Mouse (Mus musculus) ES-E14 (cell line): ENCODE measurements at regions not wholly inside any gene's neighbourhood (a gene's known extent, or its start where the extent isn't known, plus 50 kb on each side); places are given as distances from the start of the nearest gene placed in this dataset.

Experiments used
- DNase-seq: peaks from one replicate; pipeline ENCODE4 v3.0.0-alpha.2; 2013; ENCODE audit warnings: low read depth, low spot score
- H3K27ac ChIP-seq: 2 replicates; pipeline ENCODE4 v1.5.1; 2012; ENCODE audit warnings: low read depth, mild to moderate bottlenecking, low read length, moderate library complexity, mixed read lengths; ENCODE audit not compliant: poor library complexity, insufficient read depth, severe bottlenecking
- H3K36me3 ChIP-seq: 2 replicates; pipeline ENCODE4 v1.6.1; 2012; ENCODE audit warnings: mild to moderate bottlenecking, low read length, moderate library complexity, mixed read lengths; ENCODE audit not compliant: control insufficient read depth, poor library complexity, insufficient read depth, severe bottlenecking
- H3K4me1 ChIP-seq, 2 experiments: fragments of 150-350 bp in 1 of 2; sonication (generic) in 1 of 2; 2 replicates each; pipeline ENCODE4 v1.6.1; 2012; ENCODE audit warnings: low read length in 2 of 2, mild to moderate bottlenecking in 1 of 2, mixed read lengths in 1 of 2; ENCODE audit not compliant: control insufficient read depth in 2 of 2, insufficient read depth in 2 of 2, poor library complexity in 1 of 2
- H3K4me3 ChIP-seq, 2 experiments: fragments of 150-350 bp in 1 of 2; sonication (generic) in 1 of 2; 2 replicates each; pipeline ENCODE4 v1.5.1; 2012; ENCODE audit warnings: low read length in 2 of 2, low read depth in 1 of 2, mild to moderate bottlenecking in 1 of 2, mixed read lengths in 1 of 2; ENCODE audit not compliant: insufficient read depth in 1 of 2, poor library complexity in 1 of 2, severe bottlenecking in 1 of 2
- H3K9ac ChIP-seq: 2 replicates; pipeline ENCODE4 v1.6.1; 2012; ENCODE audit warnings: low read depth, mild to moderate bottlenecking, low read length, mixed read lengths; ENCODE audit not compliant: poor library complexity, insufficient read depth, severe bottlenecking
- H3K9me3 ChIP-seq: fragments of 150-350 bp; sonication (generic); 2 replicates; pipeline ENCODE4 v1.6.1; 2012; ENCODE audit warnings: low read depth, mild to moderate bottlenecking, low read length; ENCODE audit not compliant: control insufficient read depth, insufficient read depth
- CHD2 ChIP-seq: IDR thresholded peaks from 2 replicates; pipeline ENCODE4 v1.6.1; 2014; ENCODE audit warnings: mild to moderate bottlenecking, low read depth, low read length, inconsistent platforms
- HCFC1 ChIP-seq: IDR thresholded peaks from 2 replicates; pipeline ENCODE4 v1.6.1; 2012; ENCODE audit warnings: low read length, inconsistent platforms, borderline replicate concordance; ENCODE audit not compliant: insufficient read depth
- MAFK ChIP-seq: IDR thresholded peaks from 2 replicates; pipeline ENCODE4 v1.6.1; 2014; ENCODE audit warnings: mild to moderate bottlenecking, low read depth, low read length, inconsistent platforms; ENCODE audit not compliant: insufficient read depth
- ZC3H11A ChIP-seq: IDR thresholded peaks from 2 replicates; pipeline ENCODE4 v1.6.1; 2012; ENCODE audit warnings: low read depth, mild to moderate bottlenecking, inconsistent platforms, low read length, borderline replicate concordance
- ZNF384 ChIP-seq: IDR thresholded peaks from 2 replicates; pipeline ENCODE4 v1.6.1; 2012; ENCODE audit warnings: low read depth, low read length, inconsistent platforms
- in situ Hi-C, 2 experiments: fragments of 600-800 bp; cut with MboI; formaldehyde crosslinking; loops; one replicate each; pipeline ENCODE4 v1.15.1; 2025; ENCODE audit warnings: low sequenced_read_pairs in 2 of 2, inconsistent platforms in 1 of 2; ENCODE audit not compliant: unreplicated experiment in 2 of 2

DNA sequence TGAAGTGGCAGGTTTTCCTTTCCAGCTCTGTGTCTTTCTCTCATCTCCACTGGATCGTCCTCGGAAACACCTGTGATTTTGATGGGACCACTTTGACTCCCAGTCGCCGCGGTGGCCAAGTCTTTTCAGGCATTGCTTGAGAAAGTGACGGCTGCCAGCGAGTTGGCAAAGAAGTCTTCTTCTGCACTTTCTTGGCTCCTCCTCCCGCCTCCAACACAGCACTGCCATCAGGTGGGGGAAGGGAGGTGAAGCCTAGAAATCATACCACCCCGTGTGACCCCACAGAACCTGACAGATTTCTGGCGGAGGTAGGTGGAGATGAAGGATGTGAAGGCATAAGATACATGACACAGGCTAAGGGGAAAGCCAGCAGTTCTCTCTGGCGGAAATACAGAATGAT is 327.3 kb downstream of the Etnk1 start:
- no peak overlapping the region for H3K4me3 ChIP-seq
- no peaks in the 10 kb centered on the region for H3K9me3 ChIP-seq
- no peak overlapping the region for H3K9ac ChIP-seq
- H3K27ac ChIP-seq = no peak overlapping the region
- no peak for TF ChIP-seq CHD2
- H3K4me1 ChIP-seq = no peaks in the 10 kb centered on the region
- no peaks in the 10 kb centered on the region for H3K36me3 ChIP-seq
- in situ Hi-C loops = no loop called here
- no peak for DNase-seq

DNA sequence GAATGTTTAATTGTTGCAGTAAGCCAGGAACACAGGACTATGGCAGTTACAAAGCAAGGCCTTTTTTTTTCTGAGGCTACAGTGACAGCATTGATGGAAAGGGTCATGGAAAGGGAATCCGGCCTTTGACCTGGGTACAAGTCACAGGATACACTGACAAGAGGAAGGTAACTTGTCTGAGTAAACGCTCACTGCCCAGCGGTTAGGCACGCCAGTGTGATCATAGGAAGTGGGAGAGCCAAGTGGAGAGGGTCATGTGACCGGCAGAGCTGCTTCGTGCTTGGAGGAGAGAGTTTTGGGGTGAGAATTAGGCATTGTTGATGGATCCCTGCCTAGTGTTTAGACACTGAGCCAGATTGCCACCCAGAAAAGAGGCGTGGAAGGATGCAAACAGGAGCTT is 327.9 kb downstream of the Etnk1 start:
- DNase-seq = no peak
- Histone ChIP-seq H3K9ac (no peak overlapping the region), H3K4me3 (no peak overlapping the region), H3K4me1 (no peaks in the 10 kb centered on the region), H3K27ac (no peak overlapping the region), H3K9me3 (no peaks in the 10 kb centered on the region), H3K36me3 (no peaks in the 10 kb centered on the region)
- in situ Hi-C loops = no loop called here
- TF ChIP-seq MAFK (no peak), ZC3H11A (no peak)

DNA sequence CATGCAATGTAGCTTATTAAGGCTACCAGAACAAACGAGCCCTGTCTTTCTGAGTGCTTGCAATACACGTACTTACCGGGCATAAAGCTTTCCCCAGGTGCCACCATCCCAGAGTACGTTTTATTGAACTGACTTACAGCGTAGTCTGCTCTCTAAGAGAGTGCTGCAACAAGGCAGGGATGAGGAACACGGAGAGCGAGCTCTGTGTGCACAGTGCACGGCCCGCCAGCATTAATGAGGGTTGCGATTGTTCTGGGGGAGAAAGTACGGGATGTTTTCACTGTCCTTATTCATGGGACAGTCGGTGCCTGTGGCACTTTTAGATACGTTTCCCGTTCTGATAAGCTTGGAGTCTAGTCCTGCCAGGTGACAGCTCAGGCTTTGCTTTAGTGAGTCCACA is 331.7 kb downstream of the Etnk1 start:
- no peak for DNase-seq
- TF ChIP-seq HCFC1 (no peak), ZNF384 (no peak), MAFK (no peak), CHD2 (no peak), ZC3H11A (no peak)

DNA sequence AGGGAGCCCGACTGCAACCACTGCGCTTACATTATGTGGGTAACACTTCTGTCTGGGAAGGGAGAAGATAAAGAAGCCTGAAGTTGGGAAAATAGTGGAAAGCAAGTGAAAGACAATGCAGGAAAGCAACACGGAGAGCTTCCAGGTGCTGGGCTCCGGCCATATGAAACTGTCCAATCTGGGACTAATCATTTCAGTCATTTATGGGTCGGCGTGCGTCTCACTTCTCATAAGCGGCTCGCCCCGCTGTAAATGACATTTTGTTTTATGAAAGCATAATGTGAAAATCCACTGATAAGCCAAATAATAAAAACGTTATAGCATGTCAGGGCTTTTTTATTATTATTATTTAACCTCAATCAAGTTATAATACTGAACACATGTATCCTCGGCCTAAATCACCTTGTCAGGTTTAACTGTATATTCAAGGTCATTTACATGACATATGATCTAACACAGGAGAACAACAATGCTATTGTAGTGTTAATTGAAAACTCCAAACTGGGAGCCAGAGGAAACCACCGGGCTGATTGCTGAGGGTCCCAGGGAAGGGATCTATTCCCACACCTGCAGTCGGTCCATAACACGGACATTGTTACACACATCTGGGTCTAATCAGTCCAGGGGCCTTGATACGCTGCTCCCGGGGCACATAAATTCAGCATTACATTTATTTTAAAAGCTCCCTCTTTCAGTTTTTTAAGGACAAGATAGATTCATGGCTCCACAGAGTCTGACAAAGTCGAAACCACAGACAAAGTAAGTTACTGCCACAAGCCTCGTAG is 332.4 kb downstream of the Etnk1 start:
- no peak for DNase-seq

More for the DNA sequence above, 331.7 kb downstream of the Etnk1 start:
- Histone ChIP-seq H3K27ac (no peak overlapping the region), H3K9ac (no peak overlapping the region), H3K36me3 (no peaks in the 10 kb centered on the region), H3K4me3 (no peak overlapping the region), H3K4me1 (no peaks in the 10 kb centered on the region), H3K9me3 (no peaks in the 10 kb centered on the region; the same call in 1 of the 2 replicates)
- in situ Hi-C loops = no loop called here

DNA sequence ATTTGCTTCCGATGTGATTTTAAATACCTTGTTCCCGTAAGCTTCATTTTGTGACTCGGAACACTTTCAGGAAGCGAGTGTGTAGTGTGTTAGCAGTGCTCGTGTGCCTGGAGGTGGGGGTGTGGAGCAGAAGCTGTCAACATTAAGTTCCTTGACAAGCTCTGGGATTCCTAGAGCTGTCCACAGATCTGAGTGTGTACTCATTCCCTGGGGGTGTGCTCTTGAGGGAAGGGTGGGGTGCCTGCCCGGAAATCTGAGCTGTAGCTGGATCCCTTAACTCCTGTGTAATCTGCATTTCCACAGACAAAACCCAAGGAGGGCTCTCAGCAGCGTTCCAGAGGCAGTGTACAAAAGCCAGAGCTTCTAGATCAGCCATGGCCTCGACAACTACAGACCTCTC is 335.8 kb downstream of the Etnk1 start:
- H3K9ac ChIP-seq = no peak overlapping the region
- H3K4me1 ChIP-seq = no peaks in the 10 kb centered on the region
- H3K9me3 ChIP-seq = peaks cover 5% of the 10 kb centered on the region
- in situ Hi-C loops = no loop called here
- TF ChIP-seq CHD2 = no peak
- TF ChIP-seq ZNF384 = no peak
- TF ChIP-seq ZC3H11A = no peak
- TF ChIP-seq HCFC1 = no peak
- TF ChIP-seq MAFK = no peak
- no peak overlapping the region for H3K27ac ChIP-seq
- no peak for DNase-seq
- no peaks in the 10 kb centered on the region for H3K36me3 ChIP-seq
- H3K4me3 ChIP-seq = no peak overlapping the region

More for the DNA sequence above, 332.4 kb downstream of the Etnk1 start:
- Histone ChIP-seq H3K4me3 (no peak overlapping the region), H3K9me3 (no peaks in the 10 kb centered on the region; the same call in 1 of the 2 replicates), H3K27ac (no peak overlapping the region), H3K9ac (no peak overlapping the region), H3K36me3 (no peaks in the 10 kb centered on the region), H3K4me1 (no peaks in the 10 kb centered on the region)
- in situ Hi-C loops = no loop called here
- TF ChIP-seq ZNF384 (no peak), ZC3H11A (no peak), HCFC1 (no peak), CHD2 (no peak), MAFK (no peak)
